Mouse (Mus musculus) lung, postnatal 0 days (tissue): ENCODE data around the gene Fxyd6. TPM values are rescaled to one million over a fixed set of nuclear protein-coding genes. Genes with fewer than 3 reads are reported as not detected.

Source experiments
- ATAC-seq: fragments of 200-750 bp; cut with Nextera tagmentation; 2 replicates; pipeline ENCODE4 v1.8.0; 2017; ENCODE audit warnings: moderate library complexity
- DNase-seq: peaks from one replicate; pipeline ENCODE4 v3.0.0-alpha.2; 2016; ENCODE audit warnings: low spot score
- H3K27ac ChIP-seq: fragments of 300-500 bp; sonication (generic); 2 replicates; pipeline ENCODE4 v1.5.1; 2014; ENCODE audit warnings: antibody characterized with exemption, mild to moderate bottlenecking, low read length, mixed read lengths
- H3K27me3 ChIP-seq: fragments of 300-500 bp; sonication (generic); replicated peaks from 2 replicates; pipeline ENCODE4 v1.6.1; 2014; ENCODE audit warnings: low read length, mixed read lengths; ENCODE audit not compliant: insufficient read depth
- H3K36me3 ChIP-seq: fragments of 300-500 bp; sonication (generic); 2 replicates; pipeline ENCODE4 v1.6.1; 2014; ENCODE audit warnings: low read length, mixed read lengths; ENCODE audit not compliant: insufficient read depth
- H3K4me1 ChIP-seq: fragments of 300-500 bp; sonication (generic); 2 replicates; pipeline ENCODE4 v1.6.1; 2014; ENCODE audit warnings: antibody characterized with exemption, low read depth, low read length, mixed read lengths; ENCODE audit not compliant: insufficient read depth
- H3K4me2 ChIP-seq: fragments of 300-500 bp; sonication (generic); replicated peaks from 2 replicates; pipeline ENCODE4 v1.6.1; 2014; ENCODE audit warnings: low read depth, mild to moderate bottlenecking, low read length, moderate library complexity, mixed read lengths
- H3K4me3 ChIP-seq: fragments of 300-500 bp; sonication (generic); 2 replicates; pipeline ENCODE4 v1.5.1; 2014; ENCODE audit warnings: low read depth, low read length
- H3K9ac ChIP-seq: fragments of 300-500 bp; sonication (generic); replicated peaks from 2 replicates; pipeline ENCODE4 v1.6.1; 2014; ENCODE audit warnings: low read depth, mild to moderate bottlenecking
- H3K9me3 ChIP-seq: fragments of 300-500 bp; sonication (generic); 2 replicates; pipeline ENCODE4 v1.6.1; 2016; ENCODE audit warnings: low read length, mixed read lengths
- CTCF ChIP-seq: IDR thresholded peaks from 2 replicates; pipeline ENCODE4 v1.5.1; 2016; ENCODE audit warnings: antibody characterized with exemption, mild to moderate bottlenecking
- EP300 ChIP-seq: IDR thresholded peaks from 2 replicates; pipeline ENCODE4 v1.6.1; 2016; ENCODE audit warnings: antibody characterized with exemption, mild to moderate bottlenecking, control low read depth
- WGBS: fragments of 180-500 bp; shearing (Covaris S2); extraction: QIAGEN DNeasy Blood & Tissue Kit; methylation state at CpG from one replicate; pipeline ENCODE4 v1.1.7; 2014; 5-methylcytosine and 5-hydroxymethylcytosine counted together
- polyA plus RNA-seq: library from polyadenylated mRNA; unstranded; fragments of >200 nt; fragmentation: Nextera tagmentation; extraction: Ambion mirVana; gene quantifications from 2 replicates; pipeline ENCODE4 v1.2.1, GENCODE M21; 2015

Fxyd6 gene
- polyA plus RNA-seq, 1 experiment from 2014 or later: 13.4 TPM

DNA sequence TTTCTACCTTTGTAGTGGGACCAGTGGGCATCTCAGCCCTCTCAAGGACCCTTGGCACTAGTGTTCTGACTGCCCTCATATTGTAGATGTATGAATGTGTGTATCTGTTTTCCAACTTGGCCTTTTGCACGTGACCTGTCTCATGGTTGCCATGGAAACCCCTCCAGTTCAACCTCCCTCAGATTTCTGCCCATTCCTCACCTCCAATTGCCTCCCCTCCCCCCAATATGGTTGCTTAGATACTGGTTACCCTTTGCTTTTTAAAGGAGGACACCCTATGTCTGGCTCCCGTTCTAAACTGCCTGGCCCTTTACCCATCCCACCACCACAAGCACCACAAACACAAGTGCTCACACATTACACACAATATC, 1.3 kb downstream of the Fxyd6 start:
- Histone ChIP-seq H3K9ac (no peak overlapping the region), H3K4me1 (no peaks in the 10 kb centered on the region), H3K9me3 (no peaks in the 10 kb centered on the region), H3K36me3 (no peaks in the 10 kb centered on the region), H3K27ac (no peak overlapping the region), H3K4me3 (no peak overlapping the region), H3K4me2 (no peak overlapping the region), H3K27me3 (0 out of 2 replicates have a peak, but pooled peaks cover 6% of the 10 kb centered on the region)
- WGBS: 30% methylated on average over 2 of the region's 2 CpGs
- DNase-seq: no peak
- ATAC-seq: no peak
- TF ChIP-seq EP300 (no peak), CTCF (no peak)

DNA sequence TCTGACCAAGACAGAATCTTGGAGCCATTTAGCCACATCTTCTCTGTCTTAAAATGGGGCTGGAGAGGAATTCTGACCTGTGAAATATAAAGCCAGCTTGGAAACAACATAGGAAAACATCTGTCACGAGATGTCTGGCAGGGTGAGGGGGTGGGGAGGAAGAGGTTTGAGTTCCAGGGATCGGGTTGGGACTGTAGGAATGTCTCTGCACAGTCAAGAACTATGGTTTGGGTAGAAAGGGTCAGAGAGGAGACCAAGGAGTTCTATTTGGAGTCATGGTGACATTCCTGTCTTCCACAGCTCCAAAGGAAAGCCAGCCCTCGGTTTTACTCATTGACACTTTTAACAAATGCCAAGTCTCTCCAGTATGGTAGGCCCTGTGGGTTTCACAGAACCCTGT, 3.9 kb downstream of the Fxyd6 start:
- WGBS: 36% methylated on average over 3 of the region's 3 CpGs
- no peak overlapping the region for H3K4me3 ChIP-seq
- 0 out of 2 replicates have a peak, but pooled peaks cover 6% of the 10 kb centered on the region for H3K27me3 ChIP-seq
- no peak for ATAC-seq
- H3K36me3 ChIP-seq: no peaks in the 10 kb centered on the region
- no peak overlapping the region for H3K4me2 ChIP-seq
- no peak for DNase-seq
- no peak overlapping the region for H3K9ac ChIP-seq
- no peaks in the 10 kb centered on the region for H3K9me3 ChIP-seq
- no peaks in the 10 kb centered on the region for H3K4me1 ChIP-seq
- TF ChIP-seq EP300 (no peak), CTCF (no peak)
- no peak overlapping the region for H3K27ac ChIP-seq

DNA sequence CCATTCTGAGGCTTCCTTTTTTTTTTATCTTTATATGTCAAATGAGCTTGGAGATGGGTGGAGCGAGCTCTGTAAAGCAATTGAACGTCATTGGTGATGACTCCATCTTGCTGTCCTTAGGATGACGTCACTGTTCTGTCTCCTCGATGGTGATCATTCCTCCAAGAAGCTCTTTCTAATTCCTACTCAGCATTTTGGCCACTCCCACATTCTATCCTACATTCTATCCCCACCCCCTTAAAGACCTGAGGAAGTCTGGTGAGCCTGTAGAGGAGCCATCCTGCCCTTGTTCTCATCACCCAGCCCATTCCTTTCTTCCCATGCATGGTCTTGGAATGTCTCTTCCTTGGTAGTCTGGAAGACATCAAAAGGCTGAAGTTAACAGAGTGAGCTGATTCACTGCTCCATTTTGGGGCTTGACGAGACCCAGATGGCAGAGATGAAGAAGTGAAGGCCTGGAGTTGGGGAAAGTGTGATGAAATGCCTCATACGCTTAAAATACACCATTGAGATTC, 5.1 kb downstream of the Fxyd6 start:
- no peak overlapping the region for H3K4me2 ChIP-seq
- no peaks in the 10 kb centered on the region for H3K9me3 ChIP-seq
- 0 out of 2 replicates have a peak, but pooled peaks cover 6% of the 10 kb centered on the region for H3K27me3 ChIP-seq
- no peak for TF ChIP-seq EP300
- no peak for TF ChIP-seq CTCF
- H3K36me3 ChIP-seq: no peaks in the 10 kb centered on the region
- 85% methylated on average over 6 of the region's 6 CpGs for WGBS
- H3K4me1 ChIP-seq: no peaks in the 10 kb centered on the region
- DNase-seq (no peak), ATAC-seq (no peak)
- no peak overlapping the region for H3K4me3 ChIP-seq
- no peak overlapping the region for H3K9ac ChIP-seq
- H3K27ac ChIP-seq: no peak overlapping the region

DNA sequence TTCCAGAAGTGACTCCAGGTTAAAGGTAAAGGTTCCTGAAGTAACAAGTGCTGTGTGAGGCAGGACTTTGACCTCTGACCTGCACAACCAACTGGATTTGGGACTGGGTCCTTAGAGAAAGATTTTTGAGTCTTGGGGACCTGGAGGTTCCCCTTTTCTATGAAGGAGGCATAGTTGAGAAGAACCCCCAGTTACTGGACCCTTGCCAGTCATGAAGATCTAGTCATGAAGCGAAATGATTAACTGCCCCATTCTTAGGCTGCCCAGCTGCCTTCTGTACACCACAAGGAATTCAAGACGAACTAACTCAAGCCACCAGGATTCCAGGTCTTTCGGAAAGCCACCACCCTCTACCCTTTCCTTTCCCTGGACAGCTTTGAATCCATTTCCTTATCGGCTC, 6.4 kb downstream of the Fxyd6 start:
- Histone ChIP-seq H3K27ac (no peak overlapping the region), H3K4me2 (no peak overlapping the region), H3K4me1 (no peaks in the 10 kb centered on the region), H3K4me3 (no peak overlapping the region), H3K9me3 (no peaks in the 10 kb centered on the region), H3K27me3 (no peaks in the 10 kb centered on the region), H3K9ac (no peak overlapping the region), H3K36me3 (no peaks in the 10 kb centered on the region)
- ATAC-seq (no peak), DNase-seq (no peak)
- TF ChIP-seq CTCF (no peak), EP300 (no peak)
- 31% methylated on average over 4 of the region's 4 CpGs for WGBS

DNA sequence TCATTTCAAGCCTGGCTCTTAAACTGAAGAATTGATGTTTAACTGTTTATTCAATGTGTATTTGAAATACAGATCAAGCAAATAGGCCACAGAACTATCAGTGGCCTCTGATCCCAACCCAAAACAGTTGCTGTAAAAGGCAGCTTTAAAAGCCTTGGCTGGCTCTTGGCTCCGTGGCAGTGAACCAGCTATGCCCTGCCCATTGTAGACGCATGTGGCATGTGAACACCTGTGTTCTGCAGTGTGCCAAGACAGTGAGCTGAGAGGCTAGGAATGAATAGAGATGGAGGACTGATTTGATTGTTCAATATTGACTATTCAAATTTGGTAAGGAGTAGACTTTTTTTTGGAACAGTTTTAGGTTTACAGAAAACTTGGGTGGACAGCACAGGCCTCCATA, 6.9 kb downstream of the Fxyd6 start:
- H3K27me3 ChIP-seq: no peaks in the 10 kb centered on the region
- H3K9ac ChIP-seq: no peak overlapping the region
- H3K36me3 ChIP-seq: no peaks in the 10 kb centered on the region
- no peak overlapping the region for H3K27ac ChIP-seq
- peak; percentile 18 for DNase-seq
- no peaks in the 10 kb centered on the region for H3K9me3 ChIP-seq
- no peak overlapping the region for H3K4me2 ChIP-seq
- 44% methylated on average over 2 of the region's 2 CpGs for WGBS
- ATAC-seq: no peak
- no peaks in the 10 kb centered on the region for H3K4me1 ChIP-seq
- H3K4me3 ChIP-seq: no peak overlapping the region
- TF ChIP-seq CTCF: no peak

DNA sequence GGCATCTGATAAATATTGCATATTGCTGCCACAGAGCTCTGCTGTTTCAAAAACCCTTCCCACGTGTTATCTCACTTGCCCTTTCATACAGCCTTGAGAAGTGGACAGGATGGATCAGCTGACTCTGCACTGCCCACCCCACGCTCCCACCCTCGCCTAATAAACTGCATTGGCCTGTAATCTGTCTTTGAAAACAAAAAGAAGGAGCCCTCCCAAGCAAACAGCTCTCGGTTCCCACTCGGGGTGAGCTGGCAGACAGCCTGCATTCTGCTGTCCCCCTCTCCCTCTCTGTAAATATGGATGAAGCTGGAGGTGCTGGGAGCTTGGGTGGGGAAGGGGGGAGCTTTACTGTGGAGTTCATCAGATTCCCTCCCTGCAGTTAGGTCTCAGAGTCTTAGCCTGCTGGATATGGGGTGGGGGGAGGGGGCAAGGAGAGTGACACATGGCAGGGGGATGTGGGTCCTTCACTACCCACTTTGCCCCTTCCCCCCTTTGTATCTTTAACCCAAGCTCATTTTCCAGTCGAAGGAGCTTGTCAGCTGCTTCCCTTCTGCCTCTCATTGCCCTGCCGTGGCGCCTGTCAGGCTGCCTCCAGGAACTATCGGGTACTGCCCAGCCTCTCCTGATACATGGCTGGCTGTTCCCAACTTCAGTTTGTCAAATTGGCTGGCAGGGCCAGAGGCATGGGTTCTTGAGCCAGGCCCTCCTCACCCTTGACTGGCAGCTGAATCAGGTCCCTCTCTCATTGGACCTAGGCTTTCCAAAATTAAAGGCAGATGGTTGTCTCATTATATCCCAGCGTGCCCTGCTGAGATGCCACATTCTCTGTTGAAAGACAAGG, 10.6 kb downstream of the Fxyd6 start:
- TF ChIP-seq CTCF (no peak), EP300 (no peak)
- H3K4me3 ChIP-seq: no peak overlapping the region

More for the DNA sequence above, 10.6 kb downstream of the Fxyd6 start:
- no peaks in the 10 kb centered on the region for H3K9me3 ChIP-seq
- H3K36me3 ChIP-seq: no peaks in the 10 kb centered on the region
- no peak overlapping the region for H3K27ac ChIP-seq
- H3K27me3 ChIP-seq: no peaks in the 10 kb centered on the region
- H3K4me2 ChIP-seq: no peak overlapping the region
- no peak overlapping the region for H3K9ac ChIP-seq
- ATAC-seq: no peak
- 59% methylated on average over 10 of the region's 10 CpGs for WGBS
- H3K4me1 ChIP-seq: no peaks in the 10 kb centered on the region
- no peak for DNase-seq
